Mouse (Mus musculus) heart, embryonic 14.5 days (tissue): ENCODE data around the gene Icam1. TPM values are rescaled to one million over a fixed set of nuclear protein-coding genes. Genes with fewer than 3 reads are reported as not detected.
A peak's percentile ranks its signal among the peaks of the same experiment; 100 is the strongest.
"Not testable (repeated sequence)": the region's sequence is repeated elsewhere in the genome, so short reads cannot be mapped to it uniquely, and the experiment has no call there.

ENCODE experiments used
- ATAC-seq: fragments of 200-750 bp; cut with Nextera tagmentation; 2 replicates; pipeline ENCODE4 v1.8.0; 2017; ENCODE audit warnings: low read depth, moderate TSS enrichment; ENCODE audit not compliant: insufficient number of reproducible peaks, insufficient read depth, low FRiP score
- H3K27ac ChIP-seq, 2 experiments: fragments of 200-500 bp in 1 of 2; fragments of 300-500 bp in 1 of 2; sonication (generic) in 1 of 2; replicated peaks in 1 of 2; 2 replicates each; pipeline ENCODE4 v1.5.1; 2012 to 2014; ENCODE audit warnings: low read depth in 2 of 2, low read length in 2 of 2, control low read depth in 1 of 2, mild to moderate bottlenecking in 1 of 2, mixed read lengths in 1 of 2; ENCODE audit not compliant: control insufficient read depth in 1 of 2, insufficient read depth in 1 of 2
- H3K27me3 ChIP-seq: fragments of 300-500 bp; sonication (generic); 2 replicates; pipeline ENCODE4 v1.6.1; 2014; ENCODE audit warnings: mild to moderate bottlenecking, low read length, control low read depth; ENCODE audit not compliant: control insufficient read depth, insufficient read depth
- H3K36me3 ChIP-seq: fragments of 300-500 bp; sonication (generic); 2 replicates; pipeline ENCODE4 v1.6.1; 2014; ENCODE audit warnings: mild to moderate bottlenecking, control low read depth, low read length, mixed read lengths; ENCODE audit not compliant: control insufficient read depth, insufficient read depth
- H3K4me1 ChIP-seq, 2 experiments: fragments of 200-500 bp in 1 of 2; fragments of 300-500 bp in 1 of 2; sonication (generic) in 1 of 2; 2 replicates each; pipeline ENCODE4 v1.6.1; 2012 to 2014; ENCODE audit warnings: low read length in 2 of 2, control low read depth in 1 of 2, mixed read lengths in 1 of 2; ENCODE audit not compliant: control insufficient read depth in 2 of 2, insufficient read depth in 2 of 2
- H3K4me2 ChIP-seq: fragments of 300-500 bp; sonication (generic); 2 replicates; pipeline ENCODE4 v1.6.1; 2014; ENCODE audit warnings: mild to moderate bottlenecking, low read length
- H3K4me3 ChIP-seq, 2 experiments: fragments of 200-500 bp in 1 of 2; fragments of 300-500 bp in 1 of 2; sonication (generic) in 1 of 2; 2 replicates each; pipeline ENCODE4 v1.5.1; 2012 to 2014; ENCODE audit warnings: low read length in 2 of 2, mild to moderate bottlenecking in 2 of 2, control low read depth in 1 of 2, low read depth in 1 of 2, moderate library complexity in 1 of 2; ENCODE audit not compliant: control insufficient read depth in 1 of 2, insufficient read depth in 1 of 2
- H3K9ac ChIP-seq: fragments of 300-500 bp; sonication (generic); 2 replicates; pipeline ENCODE4 v1.6.1; 2014; ENCODE audit warnings: mild to moderate bottlenecking, low read length
- H3K9me3 ChIP-seq: fragments of 300-500 bp; sonication (generic); 2 replicates; pipeline ENCODE4 v1.6.1; 2016; ENCODE audit warnings: low read length, control low read depth; ENCODE audit not compliant: control insufficient read depth
- WGBS: fragments of 180-500 bp; shearing (Covaris S2); extraction: QIAGEN DNeasy Blood & Tissue Kit; methylation state at CpG from one replicate; pipeline ENCODE4 v1.1.7; 2014; 5-methylcytosine and 5-hydroxymethylcytosine counted together
- polyA plus RNA-seq: library from polyadenylated mRNA; unstranded; fragments of >200 nt; fragmentation: Nextera tagmentation; extraction: Ambion mirVana; gene quantifications from 2 replicates; pipeline ENCODE4 v1.2.1, GENCODE M21; 2014

Icam1 gene
- polyA plus RNA-seq, 1 experiment from 2014 or later = 13.9 TPM

- peaks cover 49% of the 10 kb centered on the region for H3K36me3 ChIP-seq
- H3K9ac ChIP-seq = no peak overlapping the region
- H3K9me3 ChIP-seq = no peaks in the 10 kb centered on the region
- WGBS = 92% methylated on average over 10 of the region's 10 CpGs
- no peak overlapping the region for H3K4me3 ChIP-seq
- no peaks in the 10 kb centered on the region for H3K27me3 ChIP-seq
- ATAC-seq = no peak
- H3K4me2 ChIP-seq = no peak overlapping the region
- H3K27ac ChIP-seq = no peak overlapping the region
- peaks cover 3 to 6% of the 10 kb centered on the region in 2 experiments; a peak in 2 of 4 replicates for H3K4me1 ChIP-seq
Measured at GRCm38 (mm10) chr9:21007313-21007952, 8.4 kb upstream of the Icam1 start.

- ATAC-seq = no peak
- Histone ChIP-seq H3K27ac (no peak overlapping the region), H3K9ac (no peak overlapping the region), H3K4me2 (no peak overlapping the region), H3K9me3 (no peaks in the 10 kb centered on the region), H3K27me3 (no peaks in the 10 kb centered on the region), H3K4me3 (no peak overlapping the region), H3K36me3 (peaks cover 49% of the 10 kb centered on the region), H3K4me1 (peaks cover 3 to 6% of the 10 kb centered on the region in 2 experiments; a peak in 2 of 4 replicates)
- WGBS = 76% methylated on average over 7 of the region's 7 CpGs
Measured at GRCm38 (mm10) chr9:21008007-21008406, 7.8 kb upstream of the Icam1 start.

- peaks cover 37% of the 10 kb centered on the region for H3K36me3 ChIP-seq
- peaks cover 14% of the 10 kb centered on the region; the same call in 1 of the 2 replicates for H3K27me3 ChIP-seq
- H3K9me3 ChIP-seq = no peaks in the 10 kb centered on the region
- no peak overlapping the region for H3K9ac ChIP-seq
- no peak overlapping the region for H3K27ac ChIP-seq
- no peak overlapping the region for H3K4me3 ChIP-seq
- peaks cover 5 to 8% of the 10 kb centered on the region in 2 experiments; a peak in 3 of 4 replicates for H3K4me1 ChIP-seq
- no peak for ATAC-seq
- H3K4me2 ChIP-seq = no peak overlapping the region
- WGBS = 61% methylated on average over 2 of the region's 2 CpGs
Measured at GRCm38 (mm10) chr9:21010362-21010761, 5.4 kb upstream of the Icam1 start.

- not testable (repeated sequence) for H3K27ac ChIP-seq, H3K9ac ChIP-seq, H3K4me3 ChIP-seq, ATAC-seq, H3K4me2 ChIP-seq, H3K9me3 ChIP-seq
- peaks cover 21% of the 10 kb centered on the region; the same call in 1 of the 2 replicates for H3K27me3 ChIP-seq
- H3K4me1 ChIP-seq = peaks cover 10 to 14% of the 10 kb centered on the region in 2 experiments; a peak in 3 of 4 replicates
- WGBS = 64% methylated on average over 9 of the region's 9 CpGs
- H3K36me3 ChIP-seq = peaks cover 31% of the 10 kb centered on the region
Measured at GRCm38 (mm10) chr9:21010939-21011541, 4.7 kb upstream of the Icam1 start.

- H3K9ac ChIP-seq = no peak overlapping the region
- H3K27me3 ChIP-seq = peaks cover 28% of the 10 kb centered on the region; the same call in 1 of the 2 replicates
- H3K9me3 ChIP-seq = no peaks in the 10 kb centered on the region
- 0 out of 2 replicates have a peak, but pooled peaks have one; percentile 14 for ATAC-seq
- H3K4me3 ChIP-seq = no peak overlapping the region
- H3K4me2 ChIP-seq = no peak overlapping the region
- H3K27ac ChIP-seq = peak overlapping the region; percentile 55 to 69
- 44% methylated on average over 5 of the region's 5 CpGs for WGBS
- H3K36me3 ChIP-seq = peaks cover 22% of the 10 kb centered on the region
- H3K4me1 ChIP-seq = peaks cover 10 to 15% of the 10 kb centered on the region in 2 experiments; a peak in 3 of 4 replicates
Measured at GRCm38 (mm10) chr9:21011846-21012312, 3.9 kb upstream of the Icam1 start.

- peaks cover 33% of the 10 kb centered on the region for H3K27me3 ChIP-seq
- no peak overlapping the region for H3K4me2 ChIP-seq
- H3K9ac ChIP-seq = no peak overlapping the region
- WGBS = 11% methylated on average over 1 of the region's 1 CpGs
- H3K27ac ChIP-seq = peak overlapping the region; percentile 55 to 69
- no peaks in the 10 kb centered on the region for H3K9me3 ChIP-seq
- no peak for ATAC-seq
- no peak overlapping the region for H3K4me3 ChIP-seq
- H3K4me1 ChIP-seq = peaks cover 10 to 15% of the 10 kb centered on the region in 2 experiments; a peak in 3 of 4 replicates
- peaks cover 17% of the 10 kb centered on the region for H3K36me3 ChIP-seq
Measured at GRCm38 (mm10) chr9:21012368-21012767, 3.4 kb upstream of the Icam1 start.

GRCm38 (mm10) chr9:21014691-21015570 is 854 bp upstream of the Icam1 start:
- peak; percentile 46; the same call in 1 of the 2 replicates for ATAC-seq
- Histone ChIP-seq H3K9ac (peak overlapping the region; percentile 64), H3K27me3 (peaks cover 44% of the 10 kb centered on the region), H3K4me1 (peaks cover 10 to 15% of the 10 kb centered on the region in 2 experiments; a peak in 3 of 4 replicates), H3K9me3 (no peaks in the 10 kb centered on the region), H3K27ac (peak overlapping the region; percentile 36 to 64; a peak in 3 of 4 replicates), H3K4me3 (peak overlapping the region; percentile 42 to 57), H3K4me2 (peak overlapping the region; percentile 72), H3K36me3 (no peaks in the 10 kb centered on the region)
- WGBS = 6% methylated on average over 29 of the region's 29 CpGs
